Mouse (Mus musculus): ENCODE data around the gene Gm4450. TPM values are rescaled to one million over a fixed set of nuclear protein-coding genes. Genes with fewer than 3 reads are reported as not detected.
"Not testable (repeated sequence)": the region's sequence is repeated elsewhere in the genome, so short reads cannot be mapped to it uniquely, and the experiment has no call there.

Gene Gm4450
- total and polyA plus RNA-seq, 2 experiments from 2014 or later, result not detected

DNA sequence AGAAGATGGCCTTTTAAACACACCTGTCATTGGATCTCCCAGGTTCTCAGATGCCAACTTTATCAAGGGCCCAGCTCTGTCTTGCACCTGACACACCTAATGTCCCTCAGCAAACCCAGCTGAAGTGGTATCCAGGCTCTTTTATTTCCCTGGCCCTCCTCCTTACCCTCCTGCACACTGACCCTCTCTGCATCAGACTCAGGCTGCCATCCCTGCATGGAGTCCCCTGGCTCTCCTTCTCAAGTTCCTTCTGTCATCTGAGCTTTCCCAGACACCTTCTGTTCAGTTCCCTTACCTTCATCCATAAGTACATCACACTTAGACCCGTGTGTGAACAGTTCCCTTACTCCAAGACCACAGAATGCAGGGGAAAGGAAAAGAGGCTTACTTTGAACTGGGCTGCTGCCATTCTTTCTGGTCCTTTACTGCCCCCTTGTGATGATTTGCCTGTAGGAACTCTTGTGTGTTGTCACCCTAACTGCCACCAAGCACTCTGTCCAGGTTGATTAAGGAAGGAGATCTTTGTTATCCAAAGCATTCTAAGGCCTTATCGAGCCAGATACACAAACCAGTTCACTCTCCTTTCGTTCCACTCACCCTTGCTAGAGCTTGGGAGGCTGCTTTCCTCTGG lies 13.7 kb downstream of the Gm4450 start:
- DNase-seq (ENCODE audit: low spot score); H3K27ac ChIP-seq; H3K27me3 ChIP-seq (ENCODE audit: insufficient read depth, low read length); H3K9ac ChIP-seq (replicated peaks; ENCODE audit: low read length); H3K4me3 ChIP-seq (ENCODE audit: low read length); H3K4me2 ChIP-seq (ENCODE audit: low read depth, low read length); H3K36me3 ChIP-seq (ENCODE audit: insufficient read depth, low read length); H3K9me3 ChIP-seq (ENCODE audit: low read length); H3K4me1 ChIP-seq (ENCODE audit: insufficient read depth, low read length): not testable (repeated sequence)
- peak; percentile 59 for TF ChIP-seq CTCF (IDR thresholded peaks at IDR 0.05; ENCODE audit: low read depth)
- 15% methylated on average over 3 of the region's 3 CpGs for WGBS
- ATAC-seq, result peak; percentile 76

DNA sequence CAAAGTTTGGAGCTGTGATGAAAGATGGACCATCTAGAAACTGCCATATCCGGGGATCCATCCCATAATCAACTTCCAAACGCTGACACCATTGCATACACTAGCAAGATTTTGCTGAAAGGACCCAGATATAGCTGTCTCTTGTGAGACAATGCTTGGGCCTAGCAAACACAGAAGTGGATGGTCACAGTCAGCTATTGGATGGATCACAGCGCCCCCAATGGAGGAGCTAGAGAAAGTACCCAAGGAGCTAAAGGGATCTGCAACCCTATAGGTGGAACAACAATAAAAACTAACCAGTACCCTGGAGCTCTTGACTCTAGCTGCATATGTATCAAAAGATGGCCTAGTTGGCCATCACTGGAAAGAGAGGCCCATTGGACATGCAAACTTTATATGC lies 14.7 kb downstream of the Gm4450 start:
- not testable (repeated sequence) for H3K4me2 ChIP-seq (ENCODE audit: low read depth, low read length); DNase-seq (ENCODE audit: low spot score); ATAC-seq; H3K4me1 ChIP-seq (ENCODE audit: insufficient read depth, low read length); H3K4me3 ChIP-seq (ENCODE audit: low read length); H3K27ac ChIP-seq; H3K9ac ChIP-seq (replicated peaks; ENCODE audit: low read length); H3K9me3 ChIP-seq (ENCODE audit: low read length); H3K27me3 ChIP-seq (ENCODE audit: insufficient read depth, low read length); H3K36me3 ChIP-seq (ENCODE audit: insufficient read depth, low read length)
- WGBS, result 49% methylated on average over 3 of the region's 3 CpGs

DNA sequence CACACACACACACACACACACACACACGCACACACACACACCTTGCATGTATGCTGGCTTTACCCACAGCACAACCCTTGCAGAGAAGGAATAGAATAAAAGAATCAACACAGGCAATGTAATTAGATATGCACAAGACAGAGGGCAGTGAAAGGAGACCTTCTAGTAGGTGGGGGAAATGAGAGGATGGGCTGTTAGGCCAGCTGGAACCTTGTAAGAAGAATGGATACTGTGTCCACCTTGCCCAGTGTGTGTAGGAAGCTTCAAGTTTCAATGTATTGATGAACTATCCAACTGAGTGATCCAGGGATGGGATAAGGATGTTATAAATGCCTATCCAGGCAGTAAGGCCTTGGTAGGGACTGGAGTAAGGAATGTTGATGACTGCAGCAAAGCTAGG lies 21.9 kb downstream of the Gm4450 start:
- H3K4me1 ChIP-seq (ENCODE audit: insufficient read depth, low read length), result no peaks in the 10 kb centered on the region
- H3K4me3 ChIP-seq (ENCODE audit: low read length), result no peak overlapping the region
- no peak overlapping the region for H3K27ac ChIP-seq
- H3K9me3 ChIP-seq (ENCODE audit: low read length), result no peaks in the 10 kb centered on the region
- ATAC-seq (no peak), DNase-seq (ENCODE audit: low spot score) (no peak)
- no peak overlapping the region for H3K4me2 ChIP-seq (ENCODE audit: low read depth, low read length)
- no peaks in the 10 kb centered on the region for H3K27me3 ChIP-seq (ENCODE audit: insufficient read depth, low read length)
- H3K36me3 ChIP-seq (ENCODE audit: insufficient read depth, low read length), result no peaks in the 10 kb centered on the region
- 82% methylated on average over 1 of the region's 1 CpGs for WGBS
- TF ChIP-seq CTCF (IDR thresholded peaks at IDR 0.05; ENCODE audit: low read depth), result no peak
- H3K9ac ChIP-seq (replicated peaks; ENCODE audit: low read length), result no peak overlapping the region

- Histone ChIP-seq H3K4me2 (ENCODE audit: low read depth, low read length) (no peak overlapping the region), H3K4me3 (ENCODE audit: low read length) (no peak overlapping the region), H3K27me3 (ENCODE audit: insufficient read depth, low read length) (no peaks in the 10 kb centered on the region), H3K9me3 (ENCODE audit: low read length) (no peaks in the 10 kb centered on the region), H3K27ac (no peak overlapping the region), H3K36me3 (ENCODE audit: insufficient read depth, low read length) (no peaks in the 10 kb centered on the region), H3K9ac (replicated peaks; ENCODE audit: low read length) (no peak overlapping the region), H3K4me1 (ENCODE audit: insufficient read depth, low read length) (0 out of 2 replicates have a peak, but pooled peaks cover 3% of the 10 kb centered on the region)
- whole genome bisulfite sequencing, result no CpG with 5 or more reads among the region's 1 CpGs
- TF ChIP-seq CTCF (IDR thresholded peaks at IDR 0.05; ENCODE audit: low read depth), result no peak
- ATAC-seq (no peak), DNase-seq (ENCODE audit: low spot score) (peak; percentile 1)
Measured at GRCm38 (mm10) chr3:98434088-98434816, 22.7 kb downstream of the Gm4450 start.

GRCm38 (mm10) chr3:98428928-98429525 lies 27.9 kb downstream of the Gm4450 start:
- H3K4me1 ChIP-seq (ENCODE audit: insufficient read depth, low read length), result peaks cover 3% of the 10 kb centered on the region; the same call in 1 of the 2 replicates
- ATAC-seq, result no peak
- H3K36me3 ChIP-seq (ENCODE audit: insufficient read depth, low read length), result no peaks in the 10 kb centered on the region
- H3K4me3 ChIP-seq (ENCODE audit: low read length), result no peak overlapping the region
- DNase-seq (ENCODE audit: low spot score), result no peak
- H3K27ac ChIP-seq, result no peak overlapping the region
- 0 out of 2 replicates have a peak overlapping the region, but pooled peaks have one; percentile 73 for H3K4me2 ChIP-seq (ENCODE audit: low read depth, low read length)
- no peaks in the 10 kb centered on the region for H3K27me3 ChIP-seq (ENCODE audit: insufficient read depth, low read length)
- WGBS, result 48% methylated on average over 8 of the region's 8 CpGs
- H3K9ac ChIP-seq (replicated peaks; ENCODE audit: low read length), result no peak overlapping the region
- no peak for TF ChIP-seq CTCF (IDR thresholded peaks at IDR 0.05; ENCODE audit: low read depth)
- no peaks in the 10 kb centered on the region for H3K9me3 ChIP-seq (ENCODE audit: low read length)

- Histone ChIP-seq H3K4me1 (ENCODE audit: insufficient read depth, low read length) (peaks cover 3% of the 10 kb centered on the region; the same call in 1 of the 2 replicates), H3K9me3 (ENCODE audit: low read length) (no peaks in the 10 kb centered on the region), H3K9ac (replicated peaks; ENCODE audit: low read length) (peak overlapping the region; percentile 51), H3K27ac (no peak overlapping the region), H3K4me3 (ENCODE audit: low read length) (peak overlapping the region; percentile 54), H3K27me3 (ENCODE audit: insufficient read depth, low read length) (no peaks in the 10 kb centered on the region), H3K4me2 (ENCODE audit: low read depth, low read length) (peak overlapping the region; percentile 73), H3K36me3 (ENCODE audit: insufficient read depth, low read length) (no peaks in the 10 kb centered on the region)
- no peak for TF ChIP-seq CTCF (IDR thresholded peaks at IDR 0.05; ENCODE audit: low read depth)
- DNase-seq (ENCODE audit: low spot score), result no peak
- WGBS, result 11% methylated on average over 17 of the region's 17 CpGs
- no peak for ATAC-seq
Measured at GRCm38 (mm10) chr3:98428449-98428775, 28.5 kb downstream of the Gm4450 start.

Measured in hindbrain, postnatal 0 days (tissue).